Mouse (Mus musculus) ES-Bruce4 (cell line): ENCODE results near the gene Slc35f6.

Experiments used
- CTCF ChIP-seq: IDR thresholded peaks from one replicate; pipeline ENCODE4 v1.8.1; 2011; ENCODE audit warnings: low read depth, low read length
- POLR2A ChIP-seq: IDR thresholded peaks from one replicate; pipeline ENCODE4 v1.8.1; 2011; ENCODE audit warnings: low read length; ENCODE audit not compliant: insufficient read depth

- no peak for TF ChIP-seq CTCF
- no peak for TF ChIP-seq POLR2A
Measured at GRCm38 (mm10) chr5:30616644-30617043, 31.1 kb upstream of the Slc35f6 start.
